Mouse (Mus musculus) layer of hippocampus, postnatal 25 days (tissue): ENCODE measurements around the gene Fkbp3. TPM values are rescaled to one million over a fixed set of nuclear protein-coding genes. Genes with fewer than 3 reads are reported as not detected.
A peak's percentile ranks its signal among the peaks of the same experiment; 100 is the strongest.
"Not testable (repeated sequence)": the region's sequence is repeated elsewhere in the genome, so short reads cannot be mapped to it uniquely, and the experiment has no call there.

ENCODE experiments used
- DNase-seq, 2 experiments: peaks; one replicate each; pipeline ENCODE4 v3.0.0; 2022; ENCODE audit warnings: mixed read lengths in 2 of 2, low spot score in 1 of 2; ENCODE audit errors: extremely low spot score in 1 of 2
- total RNA-seq, 2 experiments: library from RNA; stranded (reverse); gene quantifications; 2 replicates each; pipeline ENCODE4 v1.2.3; 2021

Fkbp3 gene
- total RNA-seq = 100 to 1,000 TPM; 147 to 157 TPM

DNA sequence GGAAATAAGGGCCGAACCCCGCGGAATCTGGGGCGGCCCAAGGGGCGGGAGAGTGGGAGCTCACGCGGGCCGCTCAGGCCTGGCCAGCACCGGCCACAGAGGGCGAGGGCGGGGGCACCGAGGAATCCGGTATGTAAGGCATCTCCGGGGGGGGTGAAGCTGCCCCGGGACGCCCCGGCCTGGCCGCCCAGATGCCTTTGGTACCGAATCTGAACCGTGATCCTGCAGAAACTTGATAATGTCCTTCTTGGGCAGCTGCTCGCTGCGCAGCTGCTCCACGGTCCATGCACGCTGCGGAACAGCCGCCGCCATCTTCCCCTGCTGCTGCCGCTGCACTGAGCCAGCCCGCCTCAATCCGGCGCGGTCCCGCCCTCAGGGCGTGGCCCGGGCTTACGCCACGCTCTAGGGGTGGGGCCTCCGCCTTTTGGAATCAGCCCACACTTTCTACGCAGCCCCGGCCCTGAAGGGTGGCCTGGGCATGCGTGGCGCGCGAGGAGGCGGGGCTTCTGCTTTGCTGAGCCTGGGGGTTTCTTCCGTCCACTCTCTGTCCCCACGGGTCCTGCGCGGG lies at the start of gene Fkbp3:
TSS of gene Fkbp3 (minus strand) at position 397 of the 568 bp plus-strand sequence.
- peak; percentile 85 to 93 for DNase-seq

DNA sequence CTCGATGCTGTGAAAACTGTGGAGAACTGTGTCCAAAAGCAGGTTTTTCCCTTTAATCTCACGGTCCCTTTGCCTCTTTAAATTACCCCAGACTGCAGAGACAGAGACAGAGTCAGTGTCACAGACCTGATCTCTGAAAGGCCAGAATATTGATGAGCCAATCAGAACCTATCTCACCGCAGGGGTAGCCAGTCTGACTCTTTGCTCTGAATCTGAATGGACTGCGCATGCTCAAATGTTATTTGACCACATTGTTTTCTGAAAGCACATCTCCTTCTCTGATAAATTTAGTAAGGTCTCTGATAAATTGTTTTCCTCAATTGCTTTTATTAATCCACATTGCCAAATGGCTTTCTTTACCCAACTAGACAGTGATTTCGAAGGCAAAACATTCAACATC lies 45.6 kb upstream of the Fkbp3 start:
- no peak for DNase-seq

GRCm38 (mm10) chr12:65118968-65119367 lies 45.2 kb upstream of the Fkbp3 start:
- no peak for DNase-seq

- not testable (repeated sequence) for DNase-seq
Measured at GRCm38 (mm10) chr12:65114978-65115377, 41.2 kb upstream of the Fkbp3 start.

GRCm38 (mm10) chr12:65113925-65114324 lies 40.1 kb upstream of the Fkbp3 start:
- DNase-seq = no peak

DNA sequence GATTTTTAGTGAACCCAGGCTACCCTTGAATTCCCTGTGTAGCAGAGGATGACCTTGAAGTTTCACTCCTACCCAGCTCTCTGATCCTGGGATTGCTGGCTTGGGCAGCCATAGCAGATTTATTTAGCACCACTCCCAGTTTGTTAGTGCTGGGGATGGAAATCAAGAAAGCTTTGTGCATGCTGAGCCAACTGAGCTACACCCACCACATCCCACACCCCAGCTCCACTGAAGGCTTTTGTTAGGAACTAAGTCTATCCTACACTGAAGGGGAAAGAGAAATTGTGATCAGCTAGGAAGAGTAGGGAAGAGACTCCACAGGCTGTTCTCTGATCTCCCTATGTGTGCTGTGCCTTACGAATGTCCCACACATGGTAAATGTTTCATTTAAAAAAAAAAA lies 39.0 kb upstream of the Fkbp3 start:
- DNase-seq = no peak

DNA sequence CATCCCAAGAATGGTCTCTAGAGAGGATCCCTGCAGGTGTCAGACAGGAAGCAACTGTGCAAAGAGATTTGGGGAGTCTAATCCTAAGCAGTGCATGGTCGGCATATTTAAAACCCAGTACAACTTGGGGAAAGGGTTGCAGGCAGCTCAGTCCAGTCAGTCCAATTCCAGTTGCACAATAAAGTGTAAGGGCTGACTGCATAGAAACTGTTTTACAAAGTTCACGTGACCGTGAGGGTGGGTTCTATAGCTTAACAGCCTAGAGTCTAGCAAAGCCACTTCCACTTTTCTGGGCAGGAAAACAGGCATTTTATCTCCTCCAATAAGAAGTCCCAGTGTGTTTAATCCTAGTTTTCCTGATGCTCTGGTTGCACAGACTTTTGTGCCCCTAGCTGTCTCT lies 37.7 kb upstream of the Fkbp3 start:
- DNase-seq = no peak

- DNase-seq = no peak
Measured at GRCm38 (mm10) chr12:65108746-65109145, 34.9 kb upstream of the Fkbp3 start.

GRCm38 (mm10) chr12:65076906-65077305 lies 3.1 kb upstream of the Fkbp3 start:
- DNase-seq = no peak

- peak in 1 of 2 experiments; percentile 31 for DNase-seq
Measured at GRCm38 (mm10) chr12:65075733-65076310, 2.0 kb upstream of the Fkbp3 start.

DNA sequence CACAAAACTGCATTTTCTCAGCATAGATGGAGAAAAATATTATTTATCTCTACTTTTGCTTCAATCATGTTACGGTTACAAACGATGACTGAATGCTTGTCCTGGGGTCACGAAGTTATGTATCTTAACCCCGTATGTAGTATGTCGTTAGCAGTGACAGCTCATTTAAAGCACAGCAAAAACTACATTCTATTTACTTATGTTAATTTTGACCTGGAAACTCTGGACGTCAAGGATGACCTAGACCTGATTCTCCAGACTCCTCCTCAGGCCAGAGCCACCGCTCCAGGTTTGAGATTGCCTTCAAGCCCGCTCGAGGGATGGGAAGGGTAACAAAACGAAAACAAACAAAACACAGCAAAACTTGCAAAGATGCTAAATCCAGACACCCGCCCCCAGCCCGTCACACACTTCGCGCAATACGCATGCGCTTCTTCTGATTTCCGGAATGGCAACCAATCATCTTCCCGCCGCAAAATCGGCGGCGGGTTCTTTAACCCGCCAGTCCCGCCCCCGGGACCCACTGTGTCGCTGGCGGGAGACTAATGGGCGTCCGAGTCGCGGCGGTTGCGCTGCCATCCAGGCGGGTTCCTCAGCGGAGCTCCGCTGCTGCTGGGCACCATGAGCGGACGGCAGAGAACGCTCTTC lies 1.4 kb upstream of the Fkbp3 start, which contains the start of gene Fancm:
TSS of gene Fancm (plus strand) at position 519 of the 648 bp plus-strand sequence.
- DNase-seq = peak; percentile 79

GRCm38 (mm10) chr12:65074651-65075050 lies 844 bp upstream of the Fkbp3 start:
- no peak for DNase-seq

- DNase-seq = no peak
Measured at GRCm38 (mm10) chr12:65072911-65073610, 746 bp downstream of the Fkbp3 start.

- DNase-seq = no peak
Measured at GRCm38 (mm10) chr12:65068409-65068808, 5.4 kb downstream of the Fkbp3 start.

- no peak for DNase-seq
Measured at GRCm38 (mm10) chr12:65066234-65066633, 7.6 kb downstream of the Fkbp3 start.

DNA sequence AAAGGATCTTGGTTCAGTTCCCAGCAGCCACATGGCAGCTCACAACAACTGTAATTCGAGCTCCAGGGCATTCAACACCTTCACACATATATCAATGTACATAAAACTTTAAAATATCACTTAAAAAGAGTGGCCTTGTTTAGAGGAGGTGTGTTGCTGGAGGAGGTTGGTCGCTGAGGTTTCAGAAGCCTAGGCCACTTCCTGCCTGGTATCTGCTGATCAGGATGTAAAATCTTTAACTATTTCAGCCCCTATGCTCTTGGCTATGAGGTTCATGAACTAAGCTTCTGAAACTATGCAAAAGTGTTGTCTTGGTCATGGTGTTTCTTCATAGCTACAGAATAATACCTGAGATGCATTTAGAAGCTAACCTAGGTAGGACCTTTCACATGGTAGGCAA lies 8.6 kb downstream of the Fkbp3 start:
- no peak for DNase-seq

DNA sequence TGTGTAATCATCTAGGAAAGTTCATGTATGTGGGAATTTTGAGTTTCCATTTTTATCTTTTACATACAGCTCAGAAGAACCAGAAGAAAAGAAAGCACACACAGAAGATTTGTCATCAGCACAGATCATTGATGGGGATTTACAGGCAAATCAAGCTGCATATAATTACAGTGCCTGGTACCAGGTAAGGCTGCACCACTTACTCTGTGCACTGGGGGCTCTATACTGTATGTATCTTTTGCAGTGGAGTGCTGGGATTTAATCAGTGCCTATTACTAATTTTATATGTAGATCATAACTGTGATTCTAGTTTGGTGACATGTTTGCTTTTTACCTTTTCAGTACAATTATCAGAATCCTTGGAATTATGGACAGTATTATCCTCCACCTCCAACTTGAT lies 12.7 kb downstream of the Fkbp3 start:
- DNase-seq = no peak

DNA sequence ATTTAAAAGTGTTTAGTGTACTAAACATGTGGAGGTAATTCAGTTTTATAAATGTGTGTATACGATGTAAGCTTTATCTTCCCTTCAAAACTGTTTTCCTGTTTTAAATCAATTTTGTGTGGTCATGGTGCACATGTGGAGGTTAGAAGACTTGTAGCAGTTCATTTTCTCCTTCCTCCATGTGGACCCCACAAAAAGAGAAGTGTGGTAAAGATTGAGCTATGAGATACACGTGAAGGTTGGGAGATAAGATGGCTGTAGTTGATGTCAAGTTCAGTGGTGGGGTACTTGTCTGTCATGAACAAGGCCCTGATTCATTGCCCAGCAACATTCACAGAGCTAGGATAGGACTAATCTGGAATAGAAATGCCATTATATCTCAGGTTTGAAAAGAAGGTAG lies 15.6 kb downstream of the Fkbp3 start:
- DNase-seq = no peak

- DNase-seq = no peak
Measured at GRCm38 (mm10) chr12:65048799-65049198, 25.0 kb downstream of the Fkbp3 start.

DNA sequence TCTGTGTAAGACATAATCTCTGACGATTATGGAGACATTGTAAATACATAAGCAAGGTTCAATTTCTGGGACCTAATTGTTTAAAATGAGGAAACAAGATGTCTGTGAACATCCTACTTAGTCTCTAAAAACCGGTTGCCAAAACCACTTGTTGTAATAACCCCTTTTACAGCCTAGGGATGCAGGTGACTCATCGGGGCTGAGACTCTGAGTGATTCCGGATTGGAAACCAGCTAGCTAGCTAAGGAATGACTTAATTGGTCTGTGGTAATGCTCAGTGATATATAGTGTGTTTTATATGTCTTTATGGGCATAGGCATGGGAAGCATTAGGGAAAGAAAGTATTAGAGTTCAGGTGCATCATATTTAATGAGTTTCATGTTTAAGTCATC lies 36.3 kb downstream of the Fkbp3 start:
- DNase-seq = no peak

DNA sequence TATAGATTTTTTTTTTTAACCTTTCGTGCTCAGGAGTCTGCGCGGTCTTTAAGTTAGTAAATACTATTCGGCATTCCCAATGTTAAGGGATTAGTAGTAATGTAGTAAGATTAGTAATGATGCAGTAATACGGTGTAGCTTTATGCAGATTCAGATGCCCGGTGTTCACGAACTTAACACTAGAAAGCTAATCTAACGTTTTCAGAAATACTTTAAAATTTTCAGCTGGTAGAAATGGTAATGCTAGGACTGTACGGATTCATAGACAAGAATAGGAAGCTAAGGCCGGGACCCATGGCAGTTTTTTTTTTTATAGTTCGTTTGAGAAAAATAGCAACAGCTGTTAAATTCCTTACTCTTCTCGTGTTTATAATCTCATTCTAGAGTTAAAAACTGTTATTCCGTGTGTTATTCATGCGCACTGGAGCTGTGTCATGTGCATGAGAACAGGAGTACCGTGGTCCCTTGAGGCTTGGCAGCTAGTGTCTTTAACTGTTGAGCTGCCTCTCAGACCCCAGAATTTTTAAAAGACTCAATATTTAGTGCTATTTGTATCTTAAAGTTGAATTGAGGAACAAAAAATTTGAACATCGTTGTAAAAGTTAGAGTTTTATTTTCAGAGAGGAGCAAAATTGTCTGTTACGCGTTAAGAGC lies 36.8 kb downstream of the Fkbp3 start:
- DNase-seq = no peak
